Mouse (Mus musculus): ENCODE measurements around the gene Llph.
"Not testable (repeated sequence)": the region's sequence is repeated elsewhere in the genome, so short reads cannot be mapped to it uniquely, and the experiment has no call there.

Llph gene

GRCm38 (mm10) chr10:120226871-120227661 is at the start of gene Llph:
TSS of gene Llph (plus strand) at chr10:120227070.
- DNase-seq (ENCODE audit: low read depth, low spot score), result peak; percentile 73

DNA sequence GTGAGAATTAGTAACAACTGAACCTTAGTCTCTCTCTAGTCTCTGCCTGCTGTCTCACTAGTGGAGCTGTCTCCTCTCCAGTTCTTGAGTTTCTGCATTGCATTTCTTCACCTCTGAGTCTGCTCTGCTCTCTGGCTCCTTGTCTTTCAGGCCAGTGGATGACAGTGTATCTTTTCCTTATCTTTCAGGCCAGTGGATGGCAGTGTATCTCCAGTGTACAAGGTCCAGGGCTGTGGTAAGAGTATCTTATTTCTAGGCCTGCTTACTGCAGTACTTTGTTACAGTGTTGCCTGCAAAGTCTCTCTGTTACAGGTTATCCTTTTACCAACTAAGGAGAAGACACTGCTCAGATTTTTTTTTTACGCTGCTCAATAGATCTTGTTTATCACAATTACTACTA is 44.0 kb upstream of the Llph start:
- no peak for DNase-seq (ENCODE audit: low read depth, low spot score)

DNA sequence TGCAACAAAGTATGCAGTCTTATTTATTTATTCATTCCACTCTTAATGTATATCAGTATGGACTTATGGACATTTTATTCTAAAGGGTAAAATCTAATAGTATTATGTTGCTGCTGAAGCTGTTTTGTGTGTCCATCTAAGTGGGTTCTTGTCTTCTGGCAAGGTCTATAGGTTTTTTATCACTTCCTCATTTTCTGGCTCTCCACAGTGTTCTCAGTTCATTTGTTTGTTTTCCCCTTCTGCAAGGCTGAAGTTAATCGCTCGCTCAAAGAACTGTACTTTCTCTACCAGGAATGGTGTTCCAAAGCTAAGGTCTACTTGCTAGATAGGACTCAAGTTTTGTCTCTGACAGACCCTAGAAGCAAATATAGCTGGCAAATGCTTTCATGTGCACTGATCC is 43.5 kb upstream of the Llph start:
- DNase-seq (ENCODE audit: low read depth, low spot score), result no peak

GRCm38 (mm10) chr10:120188513-120188912 is 38.4 kb upstream of the Llph start:
- no peak for DNase-seq (ENCODE audit: low read depth, low spot score)

DNA sequence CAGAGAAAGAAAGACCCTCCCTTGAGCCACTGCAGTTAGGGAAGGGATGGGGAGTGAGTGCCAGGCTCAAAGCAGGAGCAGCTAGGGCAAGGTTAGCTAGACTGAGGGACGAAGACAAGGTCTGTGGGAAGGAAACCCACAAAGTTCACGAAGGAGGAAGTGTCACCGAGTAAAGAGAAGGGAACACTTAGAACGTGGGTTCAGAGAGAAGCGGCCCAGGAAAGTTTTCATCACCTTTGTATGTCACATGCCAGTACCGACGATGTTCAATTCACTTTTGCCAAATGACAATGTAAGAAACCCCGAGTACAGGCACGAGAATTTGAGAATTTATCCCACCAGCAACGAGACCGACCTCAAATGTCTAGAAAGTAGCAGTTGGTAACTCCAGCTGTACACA is 37.6 kb upstream of the Llph start:
- DNase-seq (ENCODE audit: low read depth, low spot score), result no peak

DNA sequence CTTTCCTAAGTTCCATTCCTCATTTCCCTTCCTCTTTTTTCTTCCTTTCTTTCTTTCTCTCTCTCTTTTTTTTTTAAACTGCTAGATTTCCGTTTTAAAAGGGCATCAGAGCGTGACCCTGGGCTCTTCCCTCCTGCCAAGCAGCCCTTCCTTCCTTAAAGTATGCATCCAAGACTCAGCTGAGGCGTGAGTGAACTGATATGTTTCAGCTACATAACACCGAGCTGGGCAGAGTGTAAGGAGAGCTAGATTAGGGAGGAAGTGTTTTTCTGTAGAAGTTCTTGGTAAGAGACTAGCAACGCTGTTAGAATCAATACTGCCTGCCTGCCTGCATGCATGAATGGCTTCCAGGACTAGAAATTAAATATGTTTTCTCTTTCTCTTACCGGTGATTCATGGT is 37.1 kb upstream of the Llph start:
- DNase-seq (ENCODE audit: low read depth, low spot score), result no peak

GRCm38 (mm10) chr10:120191165-120191564 is 35.7 kb upstream of the Llph start:
- no peak for DNase-seq (ENCODE audit: low read depth, low spot score)

GRCm38 (mm10) chr10:120192278-120192677 is 34.6 kb upstream of the Llph start:
- DNase-seq (ENCODE audit: low read depth, low spot score), result no peak

DNA sequence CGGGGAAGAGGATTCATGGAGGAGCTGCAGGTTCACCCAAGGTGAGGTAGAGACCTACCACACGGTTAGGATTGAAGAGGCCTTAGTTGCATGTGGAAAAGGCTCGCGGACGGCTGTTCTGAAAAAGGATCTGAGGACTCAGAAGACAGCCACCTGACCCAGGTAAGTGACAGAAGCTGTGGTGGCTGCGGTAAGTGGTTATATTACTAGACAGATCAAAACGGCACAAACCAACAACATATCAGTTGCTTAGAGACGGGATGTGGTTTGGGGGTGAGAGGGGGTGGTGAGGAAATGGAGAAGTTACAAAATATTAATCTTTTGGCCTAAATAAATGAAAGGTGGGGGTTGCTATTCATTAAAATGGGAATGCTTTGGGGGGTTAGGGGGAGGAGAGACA is 33.6 kb upstream of the Llph start:
- no peak for DNase-seq (ENCODE audit: low read depth, low spot score)

- DNase-seq (ENCODE audit: low read depth, low spot score), result no peak
These were observed 29.6 kb upstream of the Llph start for GRCm38 (mm10) chr10:120197061-120197835.

DNA sequence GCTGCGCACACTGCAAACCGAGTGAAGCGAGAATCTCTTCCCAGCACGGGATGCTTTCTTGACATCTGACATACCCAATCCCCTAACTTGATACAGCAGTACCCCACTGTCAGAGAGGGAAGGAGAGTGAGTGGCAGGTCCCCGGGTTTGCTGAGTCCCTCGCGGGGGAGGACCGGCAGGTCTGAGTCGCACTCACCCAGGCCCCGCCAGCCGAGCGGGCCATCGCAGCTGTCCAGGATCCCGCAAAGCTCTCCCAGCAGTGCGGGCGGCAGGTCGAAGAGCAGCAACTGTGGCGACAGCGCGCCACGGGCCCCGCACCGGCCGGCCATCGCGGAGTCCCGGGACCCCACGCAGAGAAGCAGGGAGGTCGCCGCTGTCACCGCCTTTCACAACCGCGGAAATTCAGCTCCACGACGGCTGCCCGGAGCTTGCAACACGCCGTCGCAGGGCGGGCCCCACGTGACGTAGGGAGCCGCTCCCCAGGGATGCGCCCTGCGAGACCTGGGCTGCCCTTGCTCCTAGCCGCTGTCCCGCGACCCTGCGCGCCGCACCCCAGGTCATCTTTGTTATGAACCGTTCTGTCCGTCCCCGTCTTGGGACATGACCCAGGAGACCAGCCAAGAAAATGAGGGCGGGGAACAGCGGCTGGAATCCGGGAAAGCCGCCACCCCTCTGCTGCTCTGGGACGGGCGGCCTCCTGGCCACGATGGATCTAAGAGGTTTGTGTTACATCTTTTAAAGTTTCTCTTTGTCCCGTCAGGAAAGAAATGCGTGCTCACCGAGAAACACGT is 25.5 kb upstream of the Llph start, which contains the start of gene Tmbim4:
Gene Tmbim4 (plus strand): TSS at position 460 of the 791 bp plus-strand sequence.
- DNase-seq (ENCODE audit: low read depth, low spot score), result no peak

DNA sequence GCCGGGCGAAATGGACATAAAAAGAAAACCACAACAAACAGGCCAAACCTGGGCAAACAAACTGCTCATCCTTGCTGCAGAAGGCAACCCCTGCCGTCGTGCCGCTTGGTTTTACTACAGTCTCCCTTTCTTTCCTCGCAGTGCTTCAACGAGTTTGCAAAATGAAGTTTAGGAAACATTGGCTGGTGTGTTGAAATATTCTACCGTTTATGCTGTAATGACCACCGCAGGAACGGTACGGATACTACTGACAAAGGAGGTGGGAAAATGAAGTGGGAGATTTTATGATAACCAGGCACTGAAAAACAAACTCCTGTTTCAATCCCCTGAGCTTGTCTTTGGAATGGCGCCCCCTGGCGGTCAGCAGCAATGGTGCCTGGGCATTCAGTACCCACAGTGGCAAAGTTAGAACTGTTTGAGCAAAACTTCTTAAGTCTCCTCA is 24.9 kb upstream of the Llph start, which contains the start of gene Irak3:
Gene Irak3 (minus strand): TSS at position 170 of the 442 bp plus-strand sequence.
- DNase-seq (ENCODE audit: low read depth, low spot score), result peak; percentile 36

GRCm38 (mm10) chr10:120202467-120203250 is 24.2 kb upstream of the Llph start:
- no peak for DNase-seq (ENCODE audit: low read depth, low spot score)

DNA sequence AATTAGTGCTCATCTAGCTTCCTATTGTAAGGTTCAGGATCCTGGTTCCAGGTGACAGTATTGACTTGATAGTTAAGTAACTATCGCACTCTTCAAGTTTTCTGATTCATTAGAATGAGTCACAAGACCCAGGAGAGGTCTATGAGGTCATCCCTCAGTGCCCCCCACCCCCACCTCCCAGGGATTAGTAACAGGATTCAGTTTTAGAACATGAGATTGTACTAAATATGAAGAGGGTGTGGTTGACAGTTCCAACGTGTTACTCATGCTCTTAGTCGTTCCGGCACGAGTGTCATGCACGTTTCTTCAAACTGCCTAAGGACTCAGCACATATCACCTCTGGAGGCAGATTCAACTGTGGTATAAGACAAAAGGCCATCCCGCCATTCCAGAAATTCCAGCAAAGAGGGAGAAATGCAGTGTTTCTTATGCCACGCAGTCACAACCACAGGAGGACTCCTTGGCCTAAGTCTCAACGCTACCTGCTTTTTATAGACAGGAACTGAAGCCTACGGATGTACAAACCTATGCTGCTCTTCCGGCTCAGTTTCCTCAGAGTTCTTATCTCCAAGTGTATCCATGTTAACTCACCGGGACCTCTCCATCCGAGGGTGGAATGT is 22.2 kb upstream of the Llph start:
- DNase-seq (ENCODE audit: low read depth, low spot score), result no peak

DNA sequence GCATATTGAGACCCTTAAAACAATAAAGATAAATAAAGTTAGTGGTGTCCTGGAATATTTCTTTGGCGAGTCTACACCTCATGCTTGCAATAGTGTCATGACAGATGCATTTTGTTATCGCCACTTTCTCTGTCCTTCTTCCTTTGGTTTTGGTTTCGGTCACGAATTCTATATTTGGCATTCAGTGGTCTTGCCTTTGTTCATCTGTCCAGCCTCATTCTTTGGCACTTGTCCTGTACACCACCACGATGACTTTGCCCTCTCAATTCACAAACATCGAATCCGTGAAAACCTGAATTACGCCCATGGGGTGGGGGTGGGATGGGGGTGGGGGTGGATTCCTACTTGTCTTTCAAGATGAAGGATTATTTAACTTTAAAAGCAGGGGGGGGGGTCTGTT is 18.9 kb upstream of the Llph start:
- DNase-seq (ENCODE audit: low read depth, low spot score), result no peak

- peak; percentile 46 for DNase-seq (ENCODE audit: low read depth, low spot score)
These were observed 18.0 kb upstream of the Llph start for GRCm38 (mm10) chr10:120208575-120209538.

GRCm38 (mm10) chr10:120209539-120209925 is 17.3 kb upstream of the Llph start:
- DNase-seq (ENCODE audit: low read depth, low spot score), result no peak

DNA sequence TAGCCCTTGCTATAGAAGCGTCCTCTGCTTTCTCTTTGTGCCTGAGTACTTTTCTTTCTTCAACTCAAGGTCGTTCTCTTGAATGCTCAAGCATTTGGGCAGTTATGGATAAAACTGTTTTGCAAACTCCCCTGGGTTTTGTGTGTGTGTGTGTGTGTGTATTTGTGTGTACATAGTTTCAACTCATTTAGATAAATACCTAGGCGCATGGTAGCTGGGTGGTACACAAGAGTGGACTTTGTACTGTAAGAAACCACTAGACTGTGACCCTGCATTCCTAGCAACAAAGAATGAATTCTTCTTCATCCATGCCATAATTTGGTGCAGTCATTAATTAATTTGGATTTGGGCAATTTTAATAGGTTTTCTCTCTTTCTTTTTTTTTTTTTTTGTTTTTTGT is 16.8 kb upstream of the Llph start:
- no peak for DNase-seq (ENCODE audit: low read depth, low spot score)

DNA sequence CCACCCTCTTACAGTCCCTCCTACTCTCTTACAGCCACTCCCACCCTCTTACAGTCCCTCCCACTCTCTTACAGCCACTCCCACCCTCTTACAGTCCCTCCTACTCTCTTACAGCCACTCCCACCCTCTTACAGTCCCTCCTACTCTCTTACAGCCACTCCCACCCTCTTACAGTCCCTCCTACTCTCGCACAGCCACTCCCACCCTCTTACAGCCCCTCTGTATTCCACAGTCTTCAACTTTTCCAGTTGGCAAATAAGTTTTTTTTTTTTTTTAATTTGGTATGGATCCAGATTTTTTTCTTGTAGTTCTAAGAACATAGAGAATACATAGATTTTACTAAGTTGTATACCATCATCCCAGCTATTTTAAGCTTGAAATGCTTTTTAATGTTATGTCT is 9.8 kb upstream of the Llph start:
- DNase-seq (ENCODE audit: low read depth, low spot score), result not testable (repeated sequence)

DNA sequence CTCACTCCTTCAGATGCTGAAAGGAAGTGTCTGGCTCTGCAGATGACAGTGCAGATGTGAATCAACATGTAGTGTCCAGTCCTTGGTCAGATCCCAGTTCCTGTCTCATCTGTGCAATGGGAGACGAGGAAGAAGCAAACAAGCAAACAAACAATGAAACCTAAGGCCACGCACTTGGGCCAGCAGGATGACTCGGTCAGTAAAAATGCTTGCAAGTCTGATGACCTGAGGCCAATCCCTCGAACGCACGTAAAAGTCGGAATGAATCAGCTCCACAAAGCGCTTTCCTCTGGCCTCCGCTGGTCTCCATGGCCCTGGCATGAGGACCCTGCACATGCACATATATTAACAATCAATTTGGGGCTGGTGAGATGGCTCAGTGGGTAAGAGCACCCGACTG is 7.9 kb upstream of the Llph start:
- no peak for DNase-seq (ENCODE audit: low read depth, low spot score)
